Mouse (Mus musculus) testis, adult 2 months (tissue): ENCODE results near the gene S1pr2.

Experiments
- CTCF ChIP-seq: fragments of 200-500 bp; IDR thresholded peaks from 2 replicates; pipeline ENCODE4 v1.5.1; 2012; ENCODE audit warnings: low read depth, mild to moderate bottlenecking, inconsistent platforms, low read length, moderate library complexity; ENCODE audit not compliant: control insufficient read depth, insufficient read depth, insufficient replicate concordance
- POLR2A ChIP-seq: fragments of 200-500 bp; IDR thresholded peaks from 2 replicates; pipeline ENCODE4 v1.6.1; 2012; ENCODE audit warnings: low read depth, mild to moderate bottlenecking, inconsistent platforms, low read length, moderate library complexity; ENCODE audit not compliant: control insufficient read depth

GRCm38 (mm10) chr9:21000811-21001210 is 24.2 kb upstream of the S1pr2 start:
- TF ChIP-seq POLR2A (no peak), CTCF (no peak)
